Mouse (Mus musculus): Measurements from ENCODE around the gene Gm17482. TPM values are rescaled to one million over a fixed set of nuclear protein-coding genes. Genes with fewer than 3 reads are reported as not detected.

The Gm17482 gene
- polyA plus RNA-seq (2012), result not detected in 2 replicates

- H3K27me3 ChIP-seq (ENCODE audit: control insufficient read depth), result no peaks in the 10 kb centered on the region
- no peaks in the 10 kb centered on the region for H3K4me1 ChIP-seq (ENCODE audit: control insufficient read depth)
- TF ChIP-seq GATA1 (IDR thresholded peaks at IDR 0.05; ENCODE audit: low read length), result no peak
- no peak for TF ChIP-seq TAL1 (IDR thresholded peaks at IDR 0.05; ENCODE audit: low read length)
- H3K4me3 ChIP-seq (replicated peaks), result no peak within 1 kb of the TSS
- no peaks in the 10 kb centered on the region for H3K9me3 ChIP-seq (ENCODE audit: control insufficient read depth, low read length)
- no peaks in the 10 kb centered on the region for H3K36me3 ChIP-seq (ENCODE audit: control insufficient read depth)
Measured at GRCm38 (mm10) chr6:115227043-115227442, at the start of gene Gm17482. Gene Gm17482, plus strand, starts transcription at chr6:115227343.

GRCm38 (mm10) chr6:115178826-115179225 lies 48.3 kb upstream of the Gm17482 start:
- H3K4me3 ChIP-seq (replicated peaks), result no peak overlapping the region
- H3K4me1 ChIP-seq (ENCODE audit: control insufficient read depth), result no peaks in the 10 kb centered on the region
- TF ChIP-seq TAL1 (IDR thresholded peaks at IDR 0.05; ENCODE audit: low read length), result no peak
- TF ChIP-seq GATA1 (IDR thresholded peaks at IDR 0.05; ENCODE audit: low read length), result no peak
- H3K36me3 ChIP-seq (ENCODE audit: control insufficient read depth), result no peaks in the 10 kb centered on the region
- H3K9me3 ChIP-seq (ENCODE audit: control insufficient read depth, low read length), result no peaks in the 10 kb centered on the region
- no peaks in the 10 kb centered on the region for H3K27me3 ChIP-seq (ENCODE audit: control insufficient read depth)

- no peaks in the 10 kb centered on the region for H3K4me1 ChIP-seq (ENCODE audit: control insufficient read depth)
- no peaks in the 10 kb centered on the region for H3K9me3 ChIP-seq (ENCODE audit: control insufficient read depth, low read length)
- TF ChIP-seq GATA1 (IDR thresholded peaks at IDR 0.05; ENCODE audit: low read length) (no peak), TAL1 (IDR thresholded peaks at IDR 0.05; ENCODE audit: low read length) (no peak)
- no peak overlapping the region for H3K4me3 ChIP-seq (replicated peaks)
- H3K36me3 ChIP-seq (ENCODE audit: control insufficient read depth), result no peaks in the 10 kb centered on the region
- H3K27me3 ChIP-seq (ENCODE audit: control insufficient read depth), result no peaks in the 10 kb centered on the region
Measured at GRCm38 (mm10) chr6:115181094-115181493, 46.0 kb upstream of the Gm17482 start.

- Histone ChIP-seq H3K27me3 (ENCODE audit: control insufficient read depth) (no peaks in the 10 kb centered on the region), H3K4me1 (ENCODE audit: control insufficient read depth) (no peaks in the 10 kb centered on the region), H3K4me3 (replicated peaks) (no peak overlapping the region), H3K9me3 (ENCODE audit: control insufficient read depth, low read length) (no peaks in the 10 kb centered on the region), H3K36me3 (ENCODE audit: control insufficient read depth) (no peaks in the 10 kb centered on the region)
- TF ChIP-seq GATA1 (IDR thresholded peaks at IDR 0.05; ENCODE audit: low read length) (no peak), TAL1 (IDR thresholded peaks at IDR 0.05; ENCODE audit: low read length) (no peak)
Measured at GRCm38 (mm10) chr6:115191111-115191510, 36.0 kb upstream of the Gm17482 start.

GRCm38 (mm10) chr6:115200753-115201152 lies 26.4 kb upstream of the Gm17482 start:
- H3K36me3 ChIP-seq (ENCODE audit: control insufficient read depth), result no peaks in the 10 kb centered on the region
- H3K4me1 ChIP-seq (ENCODE audit: control insufficient read depth), result no peaks in the 10 kb centered on the region
- H3K9me3 ChIP-seq (ENCODE audit: control insufficient read depth, low read length), result no peaks in the 10 kb centered on the region
- no peaks in the 10 kb centered on the region for H3K27me3 ChIP-seq (ENCODE audit: control insufficient read depth)
- H3K4me3 ChIP-seq (replicated peaks), result no peak overlapping the region
- TF ChIP-seq TAL1 (IDR thresholded peaks at IDR 0.05; ENCODE audit: low read length) (no peak), GATA1 (IDR thresholded peaks at IDR 0.05; ENCODE audit: low read length) (no peak)

- no peak overlapping the region for H3K4me3 ChIP-seq (replicated peaks)
Measured at GRCm38 (mm10) chr6:115203029-115203428, 24.1 kb upstream of the Gm17482 start.

GRCm38 (mm10) chr6:115210187-115210586 lies 17.0 kb upstream of the Gm17482 start:
- no peaks in the 10 kb centered on the region for H3K36me3 ChIP-seq (ENCODE audit: control insufficient read depth)
- TF ChIP-seq GATA1 (IDR thresholded peaks at IDR 0.05; ENCODE audit: low read length) (no peak), TAL1 (IDR thresholded peaks at IDR 0.05; ENCODE audit: low read length) (no peak)

More at GRCm38 (mm10) chr6:115203029-115203428, 24.1 kb upstream of the Gm17482 start:
- no peaks in the 10 kb centered on the region for H3K27me3 ChIP-seq (ENCODE audit: control insufficient read depth)
- H3K36me3 ChIP-seq (ENCODE audit: control insufficient read depth), result no peaks in the 10 kb centered on the region
- H3K4me1 ChIP-seq (ENCODE audit: control insufficient read depth), result no peaks in the 10 kb centered on the region
- H3K9me3 ChIP-seq (ENCODE audit: control insufficient read depth, low read length), result no peaks in the 10 kb centered on the region
- TF ChIP-seq GATA1 (IDR thresholded peaks at IDR 0.05; ENCODE audit: low read length) (no peak), TAL1 (IDR thresholded peaks at IDR 0.05; ENCODE audit: low read length) (no peak)

GRCm38 (mm10) chr6:115210820-115211219 lies 16.3 kb upstream of the Gm17482 start:
- H3K36me3 ChIP-seq (ENCODE audit: control insufficient read depth), result no peaks in the 10 kb centered on the region
- no peak for TF ChIP-seq TAL1 (IDR thresholded peaks at IDR 0.05; ENCODE audit: low read length)
- TF ChIP-seq GATA1 (IDR thresholded peaks at IDR 0.05; ENCODE audit: low read length), result no peak
- no peaks in the 10 kb centered on the region for H3K9me3 ChIP-seq (ENCODE audit: control insufficient read depth, low read length)
- H3K4me1 ChIP-seq (ENCODE audit: control insufficient read depth), result no peaks in the 10 kb centered on the region
- no peaks in the 10 kb centered on the region for H3K27me3 ChIP-seq (ENCODE audit: control insufficient read depth)
- no peak overlapping the region for H3K4me3 ChIP-seq (replicated peaks)

More at GRCm38 (mm10) chr6:115210187-115210586, 17.0 kb upstream of the Gm17482 start:
- Histone ChIP-seq H3K4me3 (replicated peaks) (no peak overlapping the region), H3K4me1 (ENCODE audit: control insufficient read depth) (no peaks in the 10 kb centered on the region), H3K27me3 (ENCODE audit: control insufficient read depth) (no peaks in the 10 kb centered on the region), H3K9me3 (ENCODE audit: control insufficient read depth, low read length) (no peaks in the 10 kb centered on the region)

- H3K27me3 ChIP-seq (ENCODE audit: control insufficient read depth), result no peaks in the 10 kb centered on the region
- no peak overlapping the region for H3K4me3 ChIP-seq (replicated peaks)
- no peaks in the 10 kb centered on the region for H3K9me3 ChIP-seq (ENCODE audit: control insufficient read depth, low read length)
- no peaks in the 10 kb centered on the region for H3K4me1 ChIP-seq (ENCODE audit: control insufficient read depth)
- no peak for TF ChIP-seq GATA1 (IDR thresholded peaks at IDR 0.05; ENCODE audit: low read length)
- TF ChIP-seq TAL1 (IDR thresholded peaks at IDR 0.05; ENCODE audit: low read length), result no peak
- no peaks in the 10 kb centered on the region for H3K36me3 ChIP-seq (ENCODE audit: control insufficient read depth)
Measured at GRCm38 (mm10) chr6:115212132-115212903, 14.8 kb upstream of the Gm17482 start.
